Mouse (Mus musculus) heart, adult 2 months (tissue): Measurements from ENCODE around the gene Rab6a. TPM values are rescaled to one million over a fixed set of nuclear protein-coding genes. Genes with fewer than 3 reads are reported as not detected.

Source experiments
- DNase-seq, 2 experiments: peaks; one replicate each; pipeline ENCODE4 v3.0.0; 2021
- H3K27ac ChIP-seq: fragments of 200-600 bp; 2 replicates; pipeline ENCODE4 v1.8.1; 2022
- H3K27me3 ChIP-seq: fragments of 200-500 bp; 2 replicates; pipeline ENCODE4 v1.6.1; 2012; ENCODE audit warnings: mild to moderate bottlenecking, low read length, inconsistent platforms, mixed read lengths; ENCODE audit not compliant: control insufficient read depth, insufficient read depth
- H3K36me3 ChIP-seq: fragments of 200-500 bp; 2 replicates; pipeline ENCODE4 v1.6.1; 2012; ENCODE audit warnings: low read length, inconsistent platforms; ENCODE audit not compliant: control insufficient read depth, insufficient read depth
- H3K4me1 ChIP-seq: fragments of 200-500 bp; 2 replicates; pipeline ENCODE4 v1.6.1; 2011; ENCODE audit warnings: low read length; ENCODE audit not compliant: control insufficient read depth, insufficient read depth
- H3K4me3 ChIP-seq: fragments of 200-600 bp; 2 replicates; pipeline ENCODE4 v1.8.1; 2022
- H3K79me2 ChIP-seq: fragments of 200-500 bp; replicated peaks from 2 replicates; pipeline ENCODE4 v1.6.1; 2012; ENCODE audit warnings: mild to moderate bottlenecking, inconsistent platforms, low read length, moderate library complexity, mixed read lengths; ENCODE audit not compliant: control insufficient read depth, insufficient read depth
- H3K9ac ChIP-seq: fragments of 200-500 bp; 2 replicates; pipeline ENCODE4 v1.6.1; 2012; ENCODE audit warnings: low read depth, mild to moderate bottlenecking, control low read depth, inconsistent platforms, low read length, mixed read lengths
- CTCF ChIP-seq: fragments of 200-600 bp; IDR thresholded peaks from 2 replicates; pipeline ENCODE4 v1.8.1; 2022; ENCODE audit warnings: antibody characterized with exemption, mild to moderate bottlenecking, moderate library complexity
- EP300 ChIP-seq: fragments of 200-500 bp; IDR thresholded peaks from 2 replicates; pipeline ENCODE4 v1.6.1; 2011; ENCODE audit warnings: low read depth, low read length, control low read depth; ENCODE audit not compliant: insufficient read depth
- POLR2A ChIP-seq: fragments of 200-500 bp; IDR thresholded peaks from 2 replicates; pipeline ENCODE4 v1.6.1; 2011; ENCODE audit warnings: mild to moderate bottlenecking, low read depth, low read length, control low read depth; ENCODE audit not compliant: insufficient read depth
- WGBS: fragments of 180-500 bp; shearing (Covaris S2); methylation state at CpG from one replicate; pipeline ENCODE4 v1.1.7; 2018; 5-methylcytosine and 5-hydroxymethylcytosine counted together
- intact Hi-C: fragments of 180-260 bp; cut with DNase I; formaldehyde crosslinking; loops from one replicate; pipeline ENCODE4 v1.15.1; 2025
- polyA plus RNA-seq: library from polyadenylated mRNA; depleted of rRNA; stranded (reverse); fragments of >200 nt; gene quantifications from 2 replicates; pipeline ENCODE4 v1.2.3, GENCODE M21; 2012
- total RNA-seq, 2 experiments: library from RNA; stranded (reverse); gene quantifications; 2 replicates each; pipeline ENCODE4 v1.2.3; 2021

Gene Rab6a
- total and polyA plus RNA-seq, 3 experiments, result 21.1 to 64.9 (median 59.8) TPM

- intact Hi-C loops, result no loop called here
- TF ChIP-seq EP300, result no peak
- no peak for TF ChIP-seq POLR2A
- TF ChIP-seq CTCF, result no peak
- 62% methylated on average over 15 of the region's 15 CpGs for WGBS
- no peaks in the 10 kb centered on the region for H3K27me3 ChIP-seq
- H3K9ac ChIP-seq, result no peak overlapping the region
- no peak overlapping the region for H3K27ac ChIP-seq
- no peaks in the 10 kb centered on the region for H3K36me3 ChIP-seq
- H3K4me3 ChIP-seq, result no peak overlapping the region
- no peaks in the 10 kb centered on the region for H3K79me2 ChIP-seq
- no peaks in the 10 kb centered on the region for H3K4me1 ChIP-seq
- no peak for DNase-seq
Observed at GRCm38 (mm10) chr7:100678948-100679880, 72.0 kb downstream of the Rab6a start.

- intact Hi-C loops, result no loop called here
- H3K4me3 ChIP-seq, result no peak overlapping the region
Observed at GRCm38 (mm10) chr7:100681132-100681531, 73.9 kb downstream of the Rab6a start.

GRCm38 (mm10) chr7:100683241-100683640 is 76.0 kb downstream of the Rab6a start:
- no peak for DNase-seq
- intact Hi-C loops, result no loop called here
- Histone ChIP-seq H3K27me3 (no peaks in the 10 kb centered on the region), H3K4me1 (no peaks in the 10 kb centered on the region), H3K27ac (no peak overlapping the region), H3K79me2 (no peaks in the 10 kb centered on the region), H3K4me3 (no peak overlapping the region), H3K36me3 (no peaks in the 10 kb centered on the region), H3K9ac (no peak overlapping the region)
- 82% methylated on average over 1 of the region's 1 CpGs for WGBS
- TF ChIP-seq EP300 (no peak), CTCF (no peak), POLR2A (no peak)

More at GRCm38 (mm10) chr7:100681132-100681531, 73.9 kb downstream of the Rab6a start:
- Histone ChIP-seq H3K27me3 (no peaks in the 10 kb centered on the region), H3K36me3 (no peaks in the 10 kb centered on the region), H3K27ac (no peak overlapping the region), H3K9ac (no peak overlapping the region), H3K4me1 (no peaks in the 10 kb centered on the region), H3K79me2 (no peaks in the 10 kb centered on the region)
- DNase-seq, result no peak
- no peak for TF ChIP-seq CTCF
- no peak for TF ChIP-seq POLR2A
- TF ChIP-seq EP300, result no peak
- 47% methylated on average over 5 of the region's 5 CpGs for WGBS

- no peaks in the 10 kb centered on the region for H3K79me2 ChIP-seq
- no peaks in the 10 kb centered on the region for H3K36me3 ChIP-seq
- no peaks in the 10 kb centered on the region for H3K4me1 ChIP-seq
- no peak overlapping the region for H3K27ac ChIP-seq
- TF ChIP-seq EP300, result no peak
- TF ChIP-seq CTCF, result no peak
- no peak for TF ChIP-seq POLR2A
- 62% methylated on average over 5 of the region's 5 CpGs for WGBS
- no peak overlapping the region for H3K4me3 ChIP-seq
- no peaks in the 10 kb centered on the region for H3K27me3 ChIP-seq
- intact Hi-C loops, result loop anchor here (2.0 kb wide), 3 partner anchors 21 to 163 kb away; no protein-coding TSS in a partner anchor
- no peak for DNase-seq
- no peak overlapping the region for H3K9ac ChIP-seq
Observed at GRCm38 (mm10) chr7:100684081-100684480, 76.9 kb downstream of the Rab6a start.

GRCm38 (mm10) chr7:100684538-100684937 is 77.3 kb downstream of the Rab6a start:
- peak; percentile 30 to 45 for DNase-seq
- Histone ChIP-seq H3K36me3 (no peaks in the 10 kb centered on the region), H3K27ac (no peak overlapping the region), H3K9ac (no peak overlapping the region), H3K4me1 (no peaks in the 10 kb centered on the region), H3K79me2 (no peaks in the 10 kb centered on the region), H3K27me3 (no peaks in the 10 kb centered on the region), H3K4me3 (no peak overlapping the region)
- 47% methylated on average over 7 of the region's 7 CpGs for WGBS
- intact Hi-C loops, result loop anchor here (2.0 kb wide), 3 partner anchors 20 to 164 kb away; no protein-coding TSS in a partner anchor
- TF ChIP-seq CTCF, result peak; percentile 92
- TF ChIP-seq POLR2A, result no peak
- no peak for TF ChIP-seq EP300
